In the genomic region with DNA sequence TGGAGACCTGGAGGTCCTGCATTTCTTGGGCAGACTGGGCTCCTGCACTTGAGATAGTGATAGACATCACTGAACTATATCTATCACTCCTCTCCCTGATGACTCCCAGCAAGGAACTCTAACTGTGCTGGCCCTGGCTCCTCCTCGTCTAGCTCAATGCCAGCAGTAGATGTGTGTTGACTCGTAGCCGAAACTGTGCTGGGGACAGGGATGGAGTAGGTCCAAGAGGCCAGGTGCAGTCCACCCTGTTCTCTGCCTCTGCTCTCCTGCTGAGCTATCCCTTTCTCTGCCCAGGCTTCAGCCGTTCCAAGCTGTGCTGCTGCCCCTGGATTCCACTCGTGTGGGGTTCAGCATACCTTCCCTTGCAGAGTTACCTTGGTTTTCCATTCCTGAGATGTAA, we compare ENCODE assay signal across 14 mouse cellular contexts.
A peak's percentile ranks its signal among the peaks of the same experiment; 100 is the strongest.
DNase-seq lines count a peak whose midpoint lies in the region; ATAC-seq and TF ChIP-seq lines count a peak whose summit lies in the region.
"Had no signal": no experiment of that assay in that cellular context is flagged by ENCODE, and none has a peak within 500 bp of the region (broad histone marks: within the 10 kb centered on the region; RNA-seq: fewer than 3 reads in every experiment).

No protein-coding gene starts in this region.

- H3K27ac ChIP-seq in hindbrain, postnatal 0 days, result no peak overlapping the region; the same call in 1 of the 2 replicates
- H3K27ac ChIP-seq in hindbrain, embryonic 16.5 days (ENCODE audit: low read depth, low read length), result no peak overlapping the region
- H3K27ac ChIP-seq in bone marrow, adult 2 months (ENCODE audit: control insufficient read depth, insufficient read depth, low read depth, low read length, poor library complexity), result peak overlapping the region; percentile 12; the same call in 1 of the 2 replicates
- 0 out of 2 replicates have a peak overlapping the region, but pooled peaks have one; percentile 29 for H3K27ac ChIP-seq in limb, embryonic 14.5 days (replicated peaks; ENCODE audit: low read depth, low read length)
- H3K27ac ChIP-seq in heart, embryonic 10.5 days, result no peak overlapping the region
- H3K27ac ChIP-seq: liver, embryonic 12.5 days; macrophage had no signal

- peaks cover 7% of the 10 kb centered on the region; the same call in 1 of the 2 replicates for H3K4me1 ChIP-seq in hindbrain, postnatal 0 days (ENCODE audit: insufficient read depth, low read length)
- peaks cover 17% of the 10 kb centered on the region for H3K4me1 ChIP-seq in hindbrain, embryonic 16.5 days (ENCODE audit: control insufficient read depth, insufficient read depth, low read depth, low read length)
- H3K4me1 ChIP-seq in bone marrow, adult 2 months (ENCODE audit: control insufficient read depth, insufficient read depth, low read length), result peaks cover 7% of the 10 kb centered on the region
- peaks cover 34% of the 10 kb centered on the region for H3K4me1 ChIP-seq in limb, embryonic 14.5 days (ENCODE audit: control insufficient read depth, insufficient read depth, low read length)
- peaks cover 14% of the 10 kb centered on the region for H3K4me1 ChIP-seq in heart, embryonic 10.5 days

- WGBS in hindbrain, postnatal 0 days, result 44% methylated on average over 5 of the region's 5 CpGs
- 68% methylated on average over 5 of the region's 5 CpGs for WGBS in hindbrain, embryonic 16.5 days
- WGBS in bone marrow, adult 2 months, result 64% methylated on average over 5 of the region's 5 CpGs
- WGBS in limb, embryonic 14.5 days, result 53% methylated on average over 5 of the region's 5 CpGs
- 68% methylated on average over 5 of the region's 5 CpGs for WGBS in heart, embryonic 10.5 days

- H3K36me3 ChIP-seq in hindbrain, postnatal 0 days (ENCODE audit: insufficient read depth, low read length), result no peaks in the 10 kb centered on the region
- H3K36me3 ChIP-seq in hindbrain, embryonic 16.5 days (ENCODE audit: control insufficient read depth, insufficient read depth, low read length), result no peaks in the 10 kb centered on the region
- no peaks in the 10 kb centered on the region for H3K36me3 ChIP-seq in limb, embryonic 14.5 days (ENCODE audit: control insufficient read depth, insufficient read depth, low read length)
- H3K36me3 ChIP-seq in heart, embryonic 10.5 days, result no peaks in the 10 kb centered on the region
- H3K36me3 ChIP-seq: liver, embryonic 12.5 days had no signal

- ATAC-seq in hindbrain, postnatal 0 days, result no peak
- no peak for ATAC-seq in hindbrain, embryonic 16.5 days
- ATAC-seq in limb, embryonic 14.5 days (ENCODE audit: low FRiP score, low read depth), result no peak
- ATAC-seq: intestine, postnatal 0 days; liver, embryonic 12.5 days had no signal

- H3K9me3 ChIP-seq in hindbrain, postnatal 0 days (ENCODE audit: low read length), result no peaks in the 10 kb centered on the region
- H3K9me3 ChIP-seq in hindbrain, embryonic 16.5 days (ENCODE audit: control insufficient read depth, low read length), result no peaks in the 10 kb centered on the region
- no peaks in the 10 kb centered on the region for H3K9me3 ChIP-seq in limb, embryonic 14.5 days (ENCODE audit: control insufficient read depth, low read length)
- H3K9me3 ChIP-seq in heart, embryonic 10.5 days, result no peaks in the 10 kb centered on the region
- H3K9me3 ChIP-seq: G1E; liver, embryonic 12.5 days had no signal

- TF ChIP-seq CTCF in hindbrain, postnatal 0 days (IDR thresholded peaks at IDR 0.05; ENCODE audit: low read depth), result no peak
- TF ChIP-seq CTCF in bone marrow, adult 2 months (IDR thresholded peaks at IDR 0.05; ENCODE audit: control insufficient read depth, insufficient read depth, low read length), result no peak

- peak; percentile 19 for DNase-seq in hindbrain, postnatal 0 days (ENCODE audit: low spot score)
- peak; percentile 72 to 90 for DNase-seq in cerebellum, postnatal 14 days
- DNase-seq in limb, embryonic 14.5 days (ENCODE audit: low spot score), result no peak
- DNase-seq in heart, embryonic 10.5 days (ENCODE audit: low spot score), result no peak
- DNase-seq in kidney, adult 9 months, result no peak
- DNase-seq in adipocyte (ENCODE audit: low spot score), result no peak
- DNase-seq: kidney, postnatal 4 days had no signal

- no peak overlapping the region for H3K4me3 ChIP-seq in hindbrain, postnatal 0 days (ENCODE audit: low read length)
- H3K4me3 ChIP-seq in hindbrain, embryonic 16.5 days (ENCODE audit: low read length), result no peak overlapping the region
- no peak overlapping the region for H3K4me3 ChIP-seq in bone marrow, adult 2 months (replicated peaks; ENCODE audit: control insufficient read depth, low read depth, low read length)
- H3K4me3 ChIP-seq in limb, embryonic 14.5 days (replicated peaks; ENCODE audit: low read length), result no peak overlapping the region
- H3K4me3 ChIP-seq in heart, embryonic 10.5 days, result no peak overlapping the region
- H3K4me3 ChIP-seq: liver, embryonic 12.5 days had no signal

- no peak overlapping the region for H3K9ac ChIP-seq in hindbrain, postnatal 0 days (replicated peaks; ENCODE audit: low read length)
- no peak overlapping the region for H3K9ac ChIP-seq in hindbrain, embryonic 16.5 days (ENCODE audit: low read depth, low read length)
- no peak overlapping the region for H3K9ac ChIP-seq in limb, embryonic 14.5 days (ENCODE audit: low read depth, low read length, severe bottlenecking)

- H3K27me3 ChIP-seq in hindbrain, postnatal 0 days (ENCODE audit: insufficient read depth, low read length), result no peaks in the 10 kb centered on the region
- H3K27me3 ChIP-seq in hindbrain, embryonic 16.5 days (replicated peaks; ENCODE audit: control insufficient read depth, insufficient read depth, low read length), result no peaks in the 10 kb centered on the region
- H3K27me3 ChIP-seq in limb, embryonic 14.5 days (ENCODE audit: control insufficient read depth, insufficient read depth, low read length), result no peaks in the 10 kb centered on the region
- no peaks in the 10 kb centered on the region for H3K27me3 ChIP-seq in heart, embryonic 10.5 days (ENCODE audit: insufficient read depth, poor library complexity, severe bottlenecking)
- H3K27me3 ChIP-seq: liver, embryonic 12.5 days had no signal

- no peak for TF ChIP-seq POLR2A in bone marrow, adult 2 months (IDR thresholded peaks at IDR 0.05; ENCODE audit: borderline replicate concordance, control insufficient read depth, low read depth, low read length)
- no peak for TF ChIP-seq POLR2A in limb, embryonic 14.5 days (IDR thresholded peaks at IDR 0.05; ENCODE audit: borderline replicate concordance, extremely low read depth, insufficient read depth, insufficient read length)

- H3K4me2 ChIP-seq in hindbrain, postnatal 0 days (ENCODE audit: low read depth, low read length), result no peak overlapping the region
- no peak overlapping the region for H3K4me2 ChIP-seq in hindbrain, embryonic 16.5 days (ENCODE audit: low read length)
- H3K4me2 ChIP-seq in limb, embryonic 14.5 days (replicated peaks; ENCODE audit: low read depth, low read length, severe bottlenecking), result no peak overlapping the region
- H3K4me2 ChIP-seq: heart, embryonic 11.5 days had no signal

Comparison
In these comparisons a context has a peak if more than half of its experiments do, and no peak if none do; other contexts are left out.
1. DNase-seq: peak in hindbrain, postnatal 0 days (single experiment) and cerebellum, postnatal 14 days (2 of 2); none in limb, embryonic 14.5 days (single experiment), heart, embryonic 10.5 days (single experiment), kidney, adult 9 months (single experiment) and adipocyte (single experiment).
2. H3K27ac ChIP-seq: peak in bone marrow, adult 2 months (single experiment) and limb, embryonic 14.5 days (single experiment); none in hindbrain, postnatal 0 days (single experiment), hindbrain, embryonic 16.5 days (single experiment) and heart, embryonic 10.5 days (single experiment).